Mouse (Mus musculus): Measurements from ENCODE around the gene Cox15. TPM values are rescaled to one million over a fixed set of nuclear protein-coding genes. Genes with fewer than 3 reads are reported as not detected.
A peak's percentile ranks its signal among the peaks of the same experiment; 100 is the strongest.

Gene Cox15
- polyA plus RNA-seq, 2 experiments = 3.2 to 8.0 TPM

DNA sequence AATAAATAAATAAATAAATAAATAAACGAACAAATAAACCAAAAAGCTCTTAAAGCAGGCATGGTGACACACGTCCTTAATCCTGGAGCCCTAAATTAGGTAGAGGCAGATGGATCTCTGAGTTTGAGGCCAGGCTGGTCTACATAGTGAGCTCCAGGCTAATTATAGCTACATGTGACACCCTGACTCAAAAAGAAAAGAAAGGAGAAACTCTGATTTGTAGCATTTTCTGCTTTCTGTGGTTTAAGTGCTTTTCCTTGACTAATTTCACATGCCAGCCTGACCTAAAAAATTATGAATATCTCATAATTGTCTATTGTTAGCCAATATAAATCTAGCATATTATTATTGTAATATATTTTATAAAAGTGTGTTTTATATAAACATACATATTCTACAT is 9.6 kb upstream of the Cox15 start:
- 62% methylated on average over 2 of the region's 2 CpGs for WGBS (ENCODE audit: insufficient replicate concordance)
- Histone ChIP-seq H3K27ac (no peak overlapping the region), H3K4me2 (ENCODE audit: low read depth) (no peak overlapping the region), H3K36me3 (replicated peaks; ENCODE audit: control insufficient read depth, insufficient read depth, low read depth) (no peaks in the 10 kb centered on the region), H3K9me3 (ENCODE audit: control insufficient read depth, low read length) (no peaks in the 10 kb centered on the region), H3K27me3 (ENCODE audit: control insufficient read depth, insufficient read depth, low read length) (no peaks in the 10 kb centered on the region), H3K4me1 (replicated peaks; ENCODE audit: control insufficient read depth in 2 of 2, insufficient read depth in 2 of 2, low read length in 1 of 2) (no peaks in the 10 kb centered on the region), H3K4me3 (ENCODE audit: insufficient read depth in 1 of 2, low read depth in 2 of 2, low read length in 2 of 2) (no peak overlapping the region), H3K9ac (replicated peaks) (no peak overlapping the region)
- ATAC-seq (ENCODE audit: insufficient read depth) = no peak
- TF ChIP-seq CTCF (IDR thresholded peaks at IDR 0.05; ENCODE audit: low read depth) (no peak), EP300 (IDR thresholded peaks at IDR 0.05; ENCODE audit: low read depth) (no peak)
- no peak for DNase-seq (ENCODE audit: low read depth in 3 of 3, low spot score in 3 of 3)

DNA sequence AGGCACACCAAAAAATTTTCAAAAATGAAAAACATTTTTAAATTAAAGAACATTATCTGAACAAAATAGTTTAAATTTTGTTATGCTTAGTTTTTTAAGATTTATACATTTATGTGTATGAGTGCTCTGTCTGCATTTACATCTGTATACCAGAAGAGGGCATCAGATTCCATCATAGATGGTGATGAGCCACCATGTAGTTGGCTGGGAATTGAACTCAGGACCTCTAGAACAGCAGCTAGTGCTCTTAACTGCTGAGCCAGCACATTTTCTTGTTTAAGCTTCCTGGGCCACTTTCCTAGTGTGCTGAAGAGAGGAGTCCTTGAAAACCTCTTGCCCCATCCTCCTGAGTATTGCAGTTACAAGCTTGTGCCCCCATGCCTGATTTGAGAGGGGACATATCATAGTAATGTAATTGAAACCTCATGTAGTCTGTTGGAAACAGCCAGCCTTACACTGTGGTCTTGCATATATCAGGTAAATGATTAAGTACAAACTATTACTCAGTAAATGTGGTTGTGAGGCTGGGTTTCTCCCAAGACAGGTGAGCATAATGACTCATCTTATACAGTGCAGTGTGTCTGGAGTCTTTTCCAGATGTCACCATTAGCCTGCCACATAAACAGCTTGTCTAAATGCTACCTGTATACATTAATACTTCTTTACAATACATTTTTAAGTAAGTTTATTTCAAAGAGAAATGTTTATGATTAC is 8.9 kb upstream of the Cox15 start:
- H3K9ac ChIP-seq (replicated peaks) = no peak overlapping the region
- no peaks in the 10 kb centered on the region for H3K36me3 ChIP-seq (replicated peaks; ENCODE audit: control insufficient read depth, insufficient read depth, low read depth)
- DNase-seq (ENCODE audit: low read depth in 3 of 3, low spot score in 3 of 3) (no peak), ATAC-seq (ENCODE audit: insufficient read depth) (no peak)
- H3K27ac ChIP-seq = no peak overlapping the region
- no peaks in the 10 kb centered on the region for H3K9me3 ChIP-seq (ENCODE audit: control insufficient read depth, low read length)
- H3K27me3 ChIP-seq (ENCODE audit: control insufficient read depth, insufficient read depth, low read length) = no peaks in the 10 kb centered on the region
- H3K4me1 ChIP-seq (replicated peaks; ENCODE audit: control insufficient read depth in 2 of 2, insufficient read depth in 2 of 2, low read length in 1 of 2) = no peaks in the 10 kb centered on the region
- H3K4me3 ChIP-seq (ENCODE audit: insufficient read depth in 1 of 2, low read depth in 2 of 2, low read length in 2 of 2) = no peak overlapping the region
- TF ChIP-seq CTCF (IDR thresholded peaks at IDR 0.05; ENCODE audit: low read depth) = no peak
- no peak for TF ChIP-seq EP300 (IDR thresholded peaks at IDR 0.05; ENCODE audit: low read depth)
- no peak overlapping the region for H3K4me2 ChIP-seq (ENCODE audit: low read depth)

DNA sequence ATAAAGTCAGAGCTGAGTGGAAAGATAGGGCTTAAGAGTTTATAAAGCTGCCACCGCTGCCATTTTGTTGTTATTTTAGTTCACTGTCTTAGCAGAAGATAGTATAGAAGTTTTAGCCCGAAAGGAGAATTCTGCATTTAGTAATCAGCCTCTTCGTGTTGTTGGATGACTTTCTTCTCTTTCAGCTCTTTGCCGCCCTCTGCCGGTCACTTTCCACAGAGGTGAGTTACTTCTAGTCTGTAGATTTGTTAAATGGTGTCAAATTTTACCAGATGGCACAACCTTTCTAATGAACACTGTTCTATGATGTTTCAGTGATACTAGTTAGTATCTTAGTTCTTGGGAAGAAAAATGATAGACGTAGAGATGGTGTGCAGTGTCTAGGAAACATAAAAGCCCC is 7.7 kb upstream of the Cox15 start:
- Histone ChIP-seq H3K4me1 (replicated peaks; ENCODE audit: control insufficient read depth in 2 of 2, insufficient read depth in 2 of 2, low read length in 1 of 2) (no peaks in the 10 kb centered on the region), H3K4me3 (ENCODE audit: insufficient read depth in 1 of 2, low read depth in 2 of 2, low read length in 2 of 2) (no peak overlapping the region), H3K27me3 (ENCODE audit: control insufficient read depth, insufficient read depth, low read length) (no peaks in the 10 kb centered on the region), H3K27ac (no peak overlapping the region), H3K9ac (replicated peaks) (no peak overlapping the region), H3K4me2 (ENCODE audit: low read depth) (no peak overlapping the region), H3K9me3 (ENCODE audit: control insufficient read depth, low read length) (no peaks in the 10 kb centered on the region), H3K36me3 (replicated peaks; ENCODE audit: control insufficient read depth, insufficient read depth, low read depth) (no peaks in the 10 kb centered on the region)
- DNase-seq (ENCODE audit: low read depth in 3 of 3, low spot score in 3 of 3) = peak; percentile 51 to 59 (median 57)
- ATAC-seq (ENCODE audit: insufficient read depth) = no peak
- TF ChIP-seq EP300 (IDR thresholded peaks at IDR 0.05; ENCODE audit: low read depth) (no peak), CTCF (IDR thresholded peaks at IDR 0.05; ENCODE audit: low read depth) (peak; percentile 75)
- 17% methylated on average over 6 of the region's 6 CpGs for WGBS (ENCODE audit: insufficient replicate concordance)

DNA sequence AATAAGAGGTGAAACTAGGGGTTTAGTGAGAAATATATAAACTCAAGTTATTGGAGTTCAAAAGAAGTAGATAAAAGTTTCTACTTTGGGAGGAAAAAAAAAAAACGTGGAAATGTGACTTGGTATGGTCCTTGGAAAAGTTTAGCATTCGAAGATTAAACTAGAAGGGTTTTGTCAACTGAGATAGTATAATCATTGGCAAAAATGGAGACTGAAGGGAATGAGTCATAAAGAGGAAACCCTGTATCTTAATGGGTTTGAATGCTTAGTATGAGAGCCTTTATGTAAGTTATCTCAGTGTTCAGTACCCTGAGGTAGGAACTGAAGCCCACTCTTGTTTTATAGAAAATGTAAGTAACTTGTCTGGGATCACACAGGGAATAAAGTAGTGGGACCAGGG is 2.1 kb upstream of the Cox15 start:
- Histone ChIP-seq H3K9ac (replicated peaks) (no peak overlapping the region), H3K9me3 (ENCODE audit: control insufficient read depth, low read length) (no peaks in the 10 kb centered on the region), H3K27ac (no peak overlapping the region), H3K4me2 (ENCODE audit: low read depth) (no peak overlapping the region), H3K36me3 (replicated peaks; ENCODE audit: control insufficient read depth, insufficient read depth, low read depth) (no peaks in the 10 kb centered on the region; the same call in 1 of the 2 replicates), H3K4me3 (ENCODE audit: insufficient read depth in 1 of 2, low read depth in 2 of 2, low read length in 2 of 2) (no peak overlapping the region), H3K27me3 (ENCODE audit: control insufficient read depth, insufficient read depth, low read length) (no peaks in the 10 kb centered on the region), H3K4me1 (replicated peaks; ENCODE audit: control insufficient read depth in 2 of 2, insufficient read depth in 2 of 2, low read length in 1 of 2) (peaks cover 0 to 9% of the 10 kb centered on the region in 2 experiments; a peak in 2 of 4 replicates)
- ATAC-seq (ENCODE audit: insufficient read depth) (no peak), DNase-seq (ENCODE audit: low read depth in 3 of 3, low spot score in 3 of 3) (no peak)
- WGBS (ENCODE audit: insufficient replicate concordance) = 55% methylated on average over 2 of the region's 2 CpGs
- TF ChIP-seq EP300 (IDR thresholded peaks at IDR 0.05; ENCODE audit: low read depth) (no peak), CTCF (IDR thresholded peaks at IDR 0.05; ENCODE audit: low read depth) (no peak)

DNA sequence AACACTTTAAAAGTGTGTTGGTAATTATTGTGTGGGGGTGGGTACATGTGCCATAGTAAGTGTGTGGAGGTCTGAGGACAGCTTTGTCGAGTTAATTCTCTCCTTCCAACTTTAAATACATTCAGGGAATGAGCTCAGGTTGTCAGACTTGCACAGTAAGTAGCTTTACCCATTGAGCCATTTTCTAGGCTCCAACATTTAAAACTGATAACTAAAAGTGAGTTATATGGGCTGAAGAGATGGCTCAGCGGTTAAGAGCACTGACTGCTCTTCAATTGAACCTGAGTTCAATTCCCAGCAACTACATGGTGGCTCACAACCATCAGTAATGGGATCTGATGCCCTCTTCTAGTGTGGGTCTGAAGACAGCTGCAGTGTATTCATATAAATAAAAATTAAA is 1.4 kb upstream of the Cox15 start:
- DNase-seq (ENCODE audit: low read depth in 3 of 3, low spot score in 3 of 3) (no peak), ATAC-seq (ENCODE audit: insufficient read depth) (no peak)
- Histone ChIP-seq H3K4me1 (replicated peaks; ENCODE audit: control insufficient read depth in 2 of 2, insufficient read depth in 2 of 2, low read length in 1 of 2) (peaks cover 0 to 9% of the 10 kb centered on the region in 2 experiments; a peak in 2 of 4 replicates), H3K27me3 (ENCODE audit: control insufficient read depth, insufficient read depth, low read length) (no peaks in the 10 kb centered on the region), H3K9me3 (ENCODE audit: control insufficient read depth, low read length) (no peaks in the 10 kb centered on the region), H3K27ac (no peak overlapping the region), H3K4me3 (ENCODE audit: insufficient read depth in 1 of 2, low read depth in 2 of 2, low read length in 2 of 2) (no peak overlapping the region), H3K9ac (replicated peaks) (no peak overlapping the region), H3K36me3 (replicated peaks; ENCODE audit: control insufficient read depth, insufficient read depth, low read depth) (no peaks in the 10 kb centered on the region; the same call in 1 of the 2 replicates), H3K4me2 (ENCODE audit: low read depth) (no peak overlapping the region; the same call in none of the 2 replicates)
- TF ChIP-seq EP300 (IDR thresholded peaks at IDR 0.05; ENCODE audit: low read depth) (no peak), CTCF (IDR thresholded peaks at IDR 0.05; ENCODE audit: low read depth) (no peak)
- WGBS (ENCODE audit: insufficient replicate concordance) = 51% methylated on average over 2 of the region's 2 CpGs
